Mouse (Mus musculus): Measurements from ENCODE around the gene St6galnac5.

- no peak for TF ChIP-seq POLR2A (IDR thresholded peaks at IDR 0.05; ENCODE audit: low read depth, low read length)
- no peak for TF ChIP-seq POLR2AphosphoS2 (IDR thresholded peaks at IDR 0.05; ENCODE audit: low read depth, low read length)
- no peak for TF ChIP-seq CTCF (conservative IDR thresholded peaks at IDR 0.05 in 1 of 2, IDR thresholded peaks at IDR 0.05 in 1 of 2; ENCODE audit: low read depth in 2 of 2, low read length in 2 of 2)
- no peak for TF ChIP-seq KAT2A (IDR thresholded peaks at IDR 0.05; ENCODE audit: insufficient replicate concordance, low read length)
- no peak; the same call in 1 of the 2 replicates for TF ChIP-seq CHD2 (IDR thresholded peaks at IDR 0.05; ENCODE audit: low read length)
- TF ChIP-seq USF1 (IDR thresholded peaks at IDR 0.05; ENCODE audit: low read depth, low read length), result no peak
Observed at GRCm38 (mm10) chr3:152929256-152929787, 52.7 kb downstream of the St6galnac5 start.

Data from CH12.LX (cell line).